Mouse (Mus musculus) stomach, postnatal 0 days (tissue): ENCODE data around the gene C4bp.

Experiments used
- CTCF ChIP-seq: IDR thresholded peaks from 2 replicates; pipeline ENCODE4 v1.5.1; 2016; ENCODE audit warnings: antibody characterized with exemption, low read depth, mild to moderate bottlenecking, moderate library complexity
- EP300 ChIP-seq: optimal IDR thresholded peaks from 2 replicates; pipeline ENCODE3; 2016; ENCODE audit warnings: antibody characterized with exemption

DNA sequence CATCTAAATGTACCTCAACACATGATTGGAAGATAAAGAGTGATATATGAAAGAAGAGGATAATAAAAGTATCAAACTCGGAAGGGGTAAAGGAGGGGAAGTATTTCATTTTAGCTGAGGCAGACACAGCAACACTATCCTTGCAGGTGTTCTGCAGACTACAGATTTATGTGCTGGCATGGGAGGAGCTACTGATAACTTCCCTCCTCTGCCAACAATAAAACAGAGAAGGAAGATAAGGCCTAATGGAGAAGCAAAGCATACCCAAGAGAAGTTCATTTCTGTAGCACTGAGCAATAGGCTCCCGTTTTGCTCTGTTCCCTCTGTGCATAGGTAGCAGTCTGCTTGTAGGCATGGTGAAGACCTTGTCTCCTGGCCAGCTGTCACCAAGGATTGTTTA lies 19.6 kb upstream of the C4bp start:
- TF ChIP-seq EP300 (no peak), CTCF (no peak)
